Mouse (Mus musculus): ENCODE results near the gene Gm1673. TPM values are rescaled to one million over a fixed set of nuclear protein-coding genes. Genes with fewer than 3 reads are reported as not detected.

Gene Gm1673
- polyA plus RNA-seq, 1 experiment from 2014 or later: 213 TPM

GRCm38 (mm10) chr5:34032520-34032919, 49.3 kb downstream of the Gm1673 start:
- H3K4me3 ChIP-seq: no peak overlapping the region
- H3K36me3 ChIP-seq: no peaks in the 10 kb centered on the region
- no peaks in the 10 kb centered on the region for H3K27me3 ChIP-seq
- H3K9ac ChIP-seq: no peak overlapping the region
- H3K4me1 ChIP-seq: no peaks in the 10 kb centered on the region
- no peaks in the 10 kb centered on the region for H3K9me3 ChIP-seq
- no peak for ATAC-seq (ENCODE audit: insufficient number of reproducible peaks, insufficient read depth, low FRiP score, low TSS enrichment)
- H3K4me2 ChIP-seq (replicated peaks): no peak overlapping the region
- H3K27ac ChIP-seq: no peak overlapping the region
- WGBS: 78% methylated on average over 3 of the region's 3 CpGs

Other genes starting within 250 kb of the Gm1673 start
- 63.8 and 65.3 TPM in 2 replicates for gene Letm1, start 200.6 kb upstream of the Gm1673 start, polyA plus RNA-seq (2016; fragmentation: Nextera tagmentation; extraction: Ambion mirVana)
- gene Nsd2, start 162.7 kb upstream of the Gm1673 start, polyA plus RNA-seq (2016; fragmentation: Nextera tagmentation; extraction: Ambion mirVana): 64.0 and 77.1 TPM in 2 replicates
- 69.7 and 74.3 TPM in 2 replicates for gene Nelfa, start 47.0 kb upstream of the Gm1673 start, polyA plus RNA-seq (2016; fragmentation: Nextera tagmentation; extraction: Ambion mirVana)
- gene Nat8l, start 12.6 kb downstream of the Gm1673 start, polyA plus RNA-seq (2016; fragmentation: Nextera tagmentation; extraction: Ambion mirVana): 0.34 and 0.41 TPM in 2 replicates
- 0.64 and 1.2 TPM in 2 replicates for gene Poln, start 186.0 kb downstream of the Gm1673 start, polyA plus RNA-seq (2016; fragmentation: Nextera tagmentation; extraction: Ambion mirVana)
- 39.2 and 45.1 TPM in 2 replicates for gene Haus3, start 186.1 kb downstream of the Gm1673 start, polyA plus RNA-seq (2016; fragmentation: Nextera tagmentation; extraction: Ambion mirVana)
- gene Mxd4, start 204.3 kb downstream of the Gm1673 start, polyA plus RNA-seq (2016; fragmentation: Nextera tagmentation; extraction: Ambion mirVana): 39.8 and 41.8 TPM in 2 replicates